Mouse (Mus musculus) intestine, embryonic 16.5 days (tissue): ENCODE measurements at regions not wholly inside any gene's neighbourhood (a gene's known extent, or its start where the extent isn't known, plus 50 kb on each side); places are given as distances from the start of the nearest gene placed in this dataset.

Source experiments
- ATAC-seq: fragments of 200-750 bp; cut with Nextera tagmentation; 2 replicates; pipeline ENCODE4 v1.8.0; 2017; ENCODE audit warnings: moderate TSS enrichment, moderate library complexity
- H3K27ac ChIP-seq: fragments of 300-500 bp; sonication (generic); 2 replicates; pipeline ENCODE4 v1.5.1; 2014; ENCODE audit warnings: mild to moderate bottlenecking, low read length
- H3K27me3 ChIP-seq: fragments of 300-500 bp; sonication (generic); replicated peaks from 2 replicates; pipeline ENCODE4 v1.6.1; 2014; ENCODE audit warnings: low read length, control low read depth, mixed read lengths; ENCODE audit not compliant: control insufficient read depth, insufficient read depth
- H3K36me3 ChIP-seq: fragments of 300-500 bp; sonication (generic); 2 replicates; pipeline ENCODE4 v1.6.1; 2014; ENCODE audit warnings: low read length, control low read depth; ENCODE audit not compliant: control insufficient read depth, insufficient read depth
- H3K4me1 ChIP-seq: fragments of 300-500 bp; sonication (generic); 2 replicates; pipeline ENCODE4 v1.6.1; 2014; ENCODE audit warnings: low read length, control low read depth, mixed read lengths; ENCODE audit not compliant: control insufficient read depth, insufficient read depth
- H3K4me2 ChIP-seq: fragments of 300-500 bp; sonication (generic); 2 replicates; pipeline ENCODE4 v1.6.1; 2014; ENCODE audit warnings: low read depth, low read length, control low read depth
- H3K4me3 ChIP-seq: fragments of 300-500 bp; sonication (generic); 2 replicates; pipeline ENCODE4 v1.5.1; 2014; ENCODE audit warnings: mild to moderate bottlenecking, low read length
- H3K9ac ChIP-seq: fragments of 300-500 bp; sonication (generic); 2 replicates; pipeline ENCODE4 v1.6.1; 2014; ENCODE audit warnings: low read depth, low read length
- H3K9me3 ChIP-seq: fragments of 300-500 bp; sonication (generic); 2 replicates; pipeline ENCODE4 v1.6.1; 2016; ENCODE audit warnings: low read length, control low read depth; ENCODE audit not compliant: control insufficient read depth
- WGBS: fragments of 180-500 bp; shearing (Covaris S2); extraction: QIAGEN DNeasy Blood & Tissue Kit; methylation state at CpG from one replicate; pipeline ENCODE4 v1.1.7; 2014; 5-methylcytosine and 5-hydroxymethylcytosine counted together

- Histone ChIP-seq H3K4me2 (no peak overlapping the region), H3K27ac (no peak overlapping the region), H3K36me3 (no peaks in the 10 kb centered on the region), H3K4me1 (no peaks in the 10 kb centered on the region), H3K9me3 (no peaks in the 10 kb centered on the region), H3K9ac (no peak overlapping the region; the same call in 1 of the 2 replicates), H3K27me3 (no peaks in the 10 kb centered on the region), H3K4me3 (no peak overlapping the region)
- 26% methylated on average over 7 of the region's 7 CpGs for WGBS
- no peak for ATAC-seq
Observed at GRCm38 (mm10) chr4:140405993-140406881, 159.7 kb upstream of the Igsf21 start.

GRCm38 (mm10) chr4:140405427-140405826, 158.8 kb upstream of the Igsf21 start:
- no peak for ATAC-seq
- Histone ChIP-seq H3K36me3 (no peaks in the 10 kb centered on the region), H3K27me3 (no peaks in the 10 kb centered on the region), H3K9me3 (no peaks in the 10 kb centered on the region), H3K27ac (no peak overlapping the region), H3K4me3 (no peak overlapping the region), H3K4me2 (no peak overlapping the region), H3K4me1 (no peaks in the 10 kb centered on the region), H3K9ac (no peak overlapping the region)
- 76% methylated on average over 9 of the region's 9 CpGs for WGBS

- H3K4me2 ChIP-seq, result no peak overlapping the region
- H3K36me3 ChIP-seq, result no peaks in the 10 kb centered on the region
- no peak overlapping the region for H3K9ac ChIP-seq
- H3K4me1 ChIP-seq, result no peaks in the 10 kb centered on the region
- no peak overlapping the region for H3K4me3 ChIP-seq
- H3K9me3 ChIP-seq, result no peaks in the 10 kb centered on the region
- 33% methylated on average over 8 of the region's 8 CpGs for WGBS
- no peak for ATAC-seq
- H3K27me3 ChIP-seq, result no peaks in the 10 kb centered on the region
- H3K27ac ChIP-seq, result no peak overlapping the region
Observed at GRCm38 (mm10) chr4:140403128-140403527, 156.5 kb upstream of the Igsf21 start.

- WGBS, result 71% methylated on average over 7 of the region's 7 CpGs
- H3K4me2 ChIP-seq, result no peak overlapping the region
- H3K36me3 ChIP-seq, result no peaks in the 10 kb centered on the region
- no peaks in the 10 kb centered on the region for H3K4me1 ChIP-seq
- H3K27ac ChIP-seq, result no peak overlapping the region
- ATAC-seq, result no peak
- no peak overlapping the region for H3K9ac ChIP-seq
- no peak overlapping the region for H3K4me3 ChIP-seq
- no peaks in the 10 kb centered on the region for H3K9me3 ChIP-seq
- H3K27me3 ChIP-seq, result no peaks in the 10 kb centered on the region
Observed at GRCm38 (mm10) chr4:140402319-140402718, 155.7 kb upstream of the Igsf21 start.

- H3K4me2 ChIP-seq, result no peak overlapping the region
- no peak overlapping the region for H3K4me3 ChIP-seq
- 85% methylated on average over 10 of the region's 10 CpGs for WGBS
- no peak overlapping the region for H3K27ac ChIP-seq
- no peaks in the 10 kb centered on the region for H3K36me3 ChIP-seq
- H3K9ac ChIP-seq, result no peak overlapping the region
- ATAC-seq, result no peak
- H3K4me1 ChIP-seq, result no peaks in the 10 kb centered on the region
- no peaks in the 10 kb centered on the region for H3K9me3 ChIP-seq
- no peaks in the 10 kb centered on the region for H3K27me3 ChIP-seq
Observed at GRCm38 (mm10) chr4:140401632-140402031, 155.0 kb upstream of the Igsf21 start.

- 49% methylated on average over 8 of the region's 8 CpGs for WGBS
- ATAC-seq, result no peak
- Histone ChIP-seq H3K4me2 (no peak overlapping the region), H3K27me3 (no peaks in the 10 kb centered on the region), H3K9me3 (no peaks in the 10 kb centered on the region), H3K9ac (no peak overlapping the region), H3K4me3 (no peak overlapping the region), H3K4me1 (no peaks in the 10 kb centered on the region), H3K27ac (no peak overlapping the region), H3K36me3 (no peaks in the 10 kb centered on the region)
Observed at GRCm38 (mm10) chr4:140396548-140396947, 150.0 kb upstream of the Igsf21 start.

- Histone ChIP-seq H3K4me1 (no peaks in the 10 kb centered on the region), H3K4me2 (no peak overlapping the region), H3K36me3 (no peaks in the 10 kb centered on the region), H3K27ac (no peak overlapping the region), H3K4me3 (no peak overlapping the region), H3K9ac (no peak overlapping the region), H3K9me3 (no peaks in the 10 kb centered on the region), H3K27me3 (no peaks in the 10 kb centered on the region)
- WGBS, result 22% methylated on average over 7 of the region's 7 CpGs
- no peak for ATAC-seq
Observed at GRCm38 (mm10) chr4:140392290-140392689, 145.7 kb upstream of the Igsf21 start.

GRCm38 (mm10) chr4:140390684-140391234, 144.2 kb upstream of the Igsf21 start:
- WGBS, result 42% methylated on average over 12 of the region's 12 CpGs
- H3K4me3 ChIP-seq, result no peak overlapping the region
- no peak overlapping the region for H3K9ac ChIP-seq
- H3K4me1 ChIP-seq, result no peaks in the 10 kb centered on the region
- no peaks in the 10 kb centered on the region for H3K27me3 ChIP-seq
- H3K27ac ChIP-seq, result no peak overlapping the region
- no peaks in the 10 kb centered on the region for H3K36me3 ChIP-seq
- H3K4me2 ChIP-seq, result no peak overlapping the region
- H3K9me3 ChIP-seq, result no peaks in the 10 kb centered on the region
- ATAC-seq, result peak; percentile 71

- H3K4me3 ChIP-seq, result no peak overlapping the region
- H3K9me3 ChIP-seq, result no peaks in the 10 kb centered on the region
- ATAC-seq, result no peak
- no peaks in the 10 kb centered on the region for H3K27me3 ChIP-seq
- no peaks in the 10 kb centered on the region for H3K4me1 ChIP-seq
- H3K27ac ChIP-seq, result no peak overlapping the region
- WGBS, result 51% methylated on average over 6 of the region's 6 CpGs
- no peak overlapping the region for H3K9ac ChIP-seq
- H3K36me3 ChIP-seq, result no peaks in the 10 kb centered on the region
- no peak overlapping the region for H3K4me2 ChIP-seq
Observed at GRCm38 (mm10) chr4:140385686-140386085, 139.1 kb upstream of the Igsf21 start.
